Mouse (Mus musculus): ENCODE data around the gene Galt. TPM values are rescaled to one million over a fixed set of nuclear protein-coding genes. Genes with fewer than 3 reads are reported as not detected.

Galt gene
- 67.8 and 70.7 TPM in 2 replicates for polyA plus RNA-seq (2021; fragmentation: Nextera tagmentation)
- long read RNA-seq, experiment 1, transcript Galt-201 (11 exons, 1,595 nt), result major isoform, 40 of 84 reads
- long read RNA-seq, experiment 1, partial matches to known transcripts, result 4 of 84 reads
- long read RNA-seq, experiment 1, other reads (novel, unspliced or antisense), result 36 of 84 reads
- long read RNA-seq, experiment 2, transcript Galt-201 (11 exons, 1,595 nt), result minor isoform, 7 of 73 reads
- long read RNA-seq, experiment 2, transcript Galt-203 (8 exons, 1,007 nt), result major isoform, 13 of 73 reads
- long read RNA-seq, experiment 2, partial matches to known transcripts, result 35 of 73 reads
- long read RNA-seq, experiment 2, other reads (novel, unspliced or antisense), result 18 of 73 reads

GRCm38 (mm10) chr4:41754797-41755337, at the start of gene Galt:
Gene Galt, plus strand, starts transcription at chr4:41755228.

GRCm38 (mm10) chr4:41713197-41714067, 41.6 kb upstream of the Galt start, which contains the start of gene Rpp25l:
Gene Rpp25l, minus strand, starts transcription at chr4:41713534.

GRCm38 (mm10) chr4:41722918-41723351, 32.1 kb upstream of the Galt start, which contains the start of gene Dctn3:
Gene Dctn3, minus strand, starts transcription at chr4:41723170.

GRCm38 (mm10) chr4:41731052-41731765, 23.8 kb upstream of the Galt start, which contains the start of gene Arid3c:
Gene Arid3c, minus strand, starts transcription at chr4:41731142.

GRCm38 (mm10) chr4:41755338-41756305, 594 bp downstream of the Galt start, which contains the start of gene Sigmar1:
Gene Sigmar1, minus strand, starts transcription at chr4:41756157.

GRCm38 (mm10) chr4:41774002-41774401, 19.0 kb downstream of the Galt start, which contains the start of gene Ccl27a:
Gene Ccl27a, minus strand, starts transcription at chr4:41774247.

Other genes starting within 250 kb of the Galt start
- gene 1110017D15Rik, start 237.9 kb upstream of the Galt start, polyA plus RNA-seq (2021; fragmentation: Nextera tagmentation), result 6.9 and 10.6 TPM in 2 replicates
- gene Fam219a, start 185.7 kb upstream of the Galt start, polyA plus RNA-seq (2021; fragmentation: Nextera tagmentation), result 19.0 and 30.9 TPM in 2 replicates
- 4.4 and 6.1 TPM in 2 replicates for gene Dnaic1, start 185.5 kb upstream of the Galt start, polyA plus RNA-seq (2021; fragmentation: Nextera tagmentation)
- 60.8 and 85.8 TPM in 2 replicates for gene Enho, start 114.9 kb upstream of the Galt start, polyA plus RNA-seq (2021; fragmentation: Nextera tagmentation)
- 9.3 and 54.4 TPM in 2 replicates for gene Cntfr, start 58.1 kb upstream of the Galt start, polyA plus RNA-seq (2021; fragmentation: Nextera tagmentation)
- 44.0 and 45.9 TPM in 2 replicates for gene Il11ra1, start 55.2 kb upstream of the Galt start, polyA plus RNA-seq (2021; fragmentation: Nextera tagmentation)
- 58.7 and 59.1 TPM in 2 replicates for gene Rpp25l, start 41.7 kb upstream of the Galt start, polyA plus RNA-seq (2021; fragmentation: Nextera tagmentation)
- gene Dctn3, start 32.1 kb upstream of the Galt start, polyA plus RNA-seq (2021; fragmentation: Nextera tagmentation), result 305 and 362 TPM in 2 replicates
- gene Arid3c, start 24.1 kb upstream of the Galt start, polyA plus RNA-seq (2021; fragmentation: Nextera tagmentation), result 0.15 and 0.20 TPM in 2 replicates
- 28.7 and 53.6 TPM in 2 replicates for gene Sigmar1, start 929 bp downstream of the Galt start, polyA plus RNA-seq (2021; fragmentation: Nextera tagmentation)
- gene Ccl27a, start 19.0 kb downstream of the Galt start, polyA plus RNA-seq (2021; fragmentation: Nextera tagmentation), result 559 and 584 TPM in 2 replicates
- gene Gm21541, start 148.4 kb downstream of the Galt start, polyA plus RNA-seq (2021; fragmentation: Nextera tagmentation), result 4.5 TPM in 1 of 2 replicates, not detected in the other
- 12.6 and 24.4 TPM in 2 replicates for gene Gm20878, start 186.3 kb downstream of the Galt start, polyA plus RNA-seq (2021; fragmentation: Nextera tagmentation)
- gene Fam205a4, start 210.8 kb downstream of the Galt start, polyA plus RNA-seq (2021; fragmentation: Nextera tagmentation), result 0.16 and 1.3 TPM in 2 replicates